Mouse (Mus musculus) embryonic facial prominence, embryonic 10.5 days (tissue): ENCODE results near the gene Cela1. TPM values are rescaled to one million over a fixed set of nuclear protein-coding genes. Genes with fewer than 3 reads are reported as not detected.
A peak's percentile ranks its signal among the peaks of the same experiment; 100 is the strongest.

Experiments
- DNase-seq: peaks from one replicate; pipeline ENCODE4 v3.0.0-alpha.2; 2017; ENCODE audit warnings: low spot score
- H3K27ac ChIP-seq: fragments of 300-500 bp; sonication (generic); replicated peaks from 2 replicates; pipeline ENCODE4 v1.5.1; 2016; ENCODE audit warnings: mild to moderate bottlenecking
- H3K27me3 ChIP-seq: fragments of 300-500 bp; sonication (generic); replicated peaks from 2 replicates; pipeline ENCODE4 v1.6.1; 2016; ENCODE audit warnings: low read depth, mild to moderate bottlenecking; ENCODE audit not compliant: poor library complexity, severe bottlenecking
- H3K36me3 ChIP-seq: fragments of 300-500 bp; sonication (generic); replicated peaks from 2 replicates; pipeline ENCODE4 v1.6.1; 2016; ENCODE audit warnings: mild to moderate bottlenecking, moderate library complexity
- H3K4me1 ChIP-seq: fragments of 300-500 bp; sonication (generic); 2 replicates; pipeline ENCODE4 v1.6.1; 2016
- H3K4me3 ChIP-seq: fragments of 300-500 bp; sonication (generic); 2 replicates; pipeline ENCODE4 v1.5.1; 2016; ENCODE audit warnings: mild to moderate bottlenecking, moderate library complexity
- H3K9me3 ChIP-seq: fragments of 300-500 bp; sonication (generic); 2 replicates; pipeline ENCODE4 v1.6.1; 2016; ENCODE audit warnings: mild to moderate bottlenecking
- WGBS: fragments of 180-500 bp; shearing (Covaris S2); methylation state at CpG from one replicate; pipeline ENCODE4 v1.1.7; 2016; 5-methylcytosine and 5-hydroxymethylcytosine counted together
- polyA plus RNA-seq: library from polyadenylated mRNA; unstranded; fragments of >200 nt; fragmentation: Nextera tagmentation; extraction: Ambion mirVana; gene quantifications from 2 replicates; pipeline ENCODE4 v1.2.1, GENCODE M21; 2016

The Cela1 gene
- polyA plus RNA-seq, 1 experiment from 2014 or later, result 1.7 TPM

DNA sequence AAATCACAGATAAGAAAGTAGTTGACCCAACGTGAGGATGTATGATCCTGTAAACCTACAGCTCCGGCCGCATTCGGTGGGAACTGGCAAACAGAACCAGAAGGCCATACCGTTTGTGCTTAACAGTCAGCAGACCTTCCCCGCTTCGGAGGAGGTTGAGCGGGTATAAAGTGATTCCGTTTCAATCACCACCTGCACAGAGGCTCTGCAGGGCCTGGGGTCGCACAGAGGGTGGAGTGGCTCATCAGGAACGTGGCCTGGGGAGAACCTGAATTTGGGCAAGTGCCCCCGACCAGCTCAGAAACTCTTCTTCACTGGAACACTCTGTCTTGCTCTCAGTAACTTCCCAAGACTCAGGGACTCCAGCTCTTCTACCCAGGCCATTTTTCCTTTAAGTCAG lies 20.9 kb downstream of the Cela1 start:
- Histone ChIP-seq H3K4me1 (peaks cover 15% of the 10 kb centered on the region), H3K27ac (no peak overlapping the region), H3K27me3 (peaks cover 12% of the 10 kb centered on the region; the same call in 1 of the 2 replicates), H3K4me3 (no peak overlapping the region; the same call in 1 of the 2 replicates), H3K36me3 (no peaks in the 10 kb centered on the region), H3K9me3 (no peaks in the 10 kb centered on the region)
- 36% methylated on average over 12 of the region's 12 CpGs for WGBS
- DNase-seq, result no peak

DNA sequence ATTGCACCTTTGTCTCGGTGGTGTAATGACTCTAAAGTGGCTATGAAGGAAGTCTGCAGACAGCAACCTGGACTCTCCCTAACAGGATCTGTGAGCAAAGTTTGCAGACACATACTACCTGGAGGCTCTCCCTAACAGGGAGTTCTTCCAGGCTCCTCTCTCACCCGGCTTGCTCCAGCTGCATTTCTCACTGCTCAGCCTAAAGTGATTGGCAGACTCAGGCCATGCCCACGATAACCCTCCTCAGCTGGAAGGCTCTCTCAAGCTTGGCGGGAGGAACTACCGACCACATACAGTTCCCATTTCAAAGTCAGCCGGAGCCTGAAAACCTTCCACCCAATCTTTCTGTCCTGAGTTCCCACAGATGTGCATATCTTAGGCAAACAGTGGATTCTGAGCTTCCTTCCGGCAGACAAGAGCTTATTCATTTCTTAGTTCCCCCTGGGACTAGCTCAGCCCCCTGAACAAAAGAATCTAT lies 21.5 kb downstream of the Cela1 start:
- no peak overlapping the region for H3K4me3 ChIP-seq
- peak; percentile 35 for DNase-seq

DNA sequence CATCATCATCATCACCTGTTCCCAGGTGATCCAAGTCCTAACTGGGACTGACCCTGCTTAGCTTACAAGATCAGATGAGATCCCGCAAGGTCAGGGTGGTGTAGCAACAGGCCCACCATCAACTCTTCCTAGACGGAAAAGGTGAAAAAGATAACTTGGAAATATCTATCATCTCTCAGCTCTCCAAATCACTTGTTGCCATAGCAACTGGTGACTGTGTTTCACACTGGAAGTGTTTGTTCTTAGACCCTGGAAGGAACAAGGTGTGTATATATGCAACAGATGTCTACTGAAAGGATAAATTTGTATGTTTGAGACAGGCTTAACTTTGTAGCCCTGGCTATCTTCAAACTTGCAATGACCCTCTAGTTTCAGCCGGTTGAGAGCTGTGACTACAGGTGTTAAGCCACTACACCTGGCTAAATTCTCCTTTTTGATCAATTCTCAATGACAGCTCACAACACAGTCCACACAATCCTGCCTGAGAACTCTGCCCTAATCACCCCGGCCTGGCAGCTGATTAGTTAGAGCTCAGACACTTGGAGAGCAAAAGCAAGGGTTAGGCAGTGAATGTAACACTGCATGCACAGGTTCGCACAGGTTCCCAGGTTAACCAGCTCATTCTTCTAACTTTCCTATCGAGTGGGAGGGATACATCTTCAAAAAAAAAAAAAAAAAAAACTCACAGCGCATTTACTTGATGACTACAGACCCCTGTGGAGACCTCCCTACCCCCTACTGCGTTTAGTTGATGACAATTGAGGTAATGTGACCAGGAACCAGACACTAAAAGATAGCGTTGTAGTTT lies 22.1 kb downstream of the Cela1 start:
- peaks cover 15% of the 10 kb centered on the region for H3K4me1 ChIP-seq
- 41% methylated on average over 9 of the region's 9 CpGs for WGBS

More for the DNA sequence above, 21.5 kb downstream of the Cela1 start:
- H3K9me3 ChIP-seq, result no peaks in the 10 kb centered on the region
- no peaks in the 10 kb centered on the region for H3K36me3 ChIP-seq
- H3K27me3 ChIP-seq, result peaks cover 12% of the 10 kb centered on the region; the same call in 1 of the 2 replicates
- peaks cover 15% of the 10 kb centered on the region for H3K4me1 ChIP-seq
- H3K27ac ChIP-seq, result no peak overlapping the region
- 11% methylated on average over 7 of the region's 7 CpGs for WGBS

DNA sequence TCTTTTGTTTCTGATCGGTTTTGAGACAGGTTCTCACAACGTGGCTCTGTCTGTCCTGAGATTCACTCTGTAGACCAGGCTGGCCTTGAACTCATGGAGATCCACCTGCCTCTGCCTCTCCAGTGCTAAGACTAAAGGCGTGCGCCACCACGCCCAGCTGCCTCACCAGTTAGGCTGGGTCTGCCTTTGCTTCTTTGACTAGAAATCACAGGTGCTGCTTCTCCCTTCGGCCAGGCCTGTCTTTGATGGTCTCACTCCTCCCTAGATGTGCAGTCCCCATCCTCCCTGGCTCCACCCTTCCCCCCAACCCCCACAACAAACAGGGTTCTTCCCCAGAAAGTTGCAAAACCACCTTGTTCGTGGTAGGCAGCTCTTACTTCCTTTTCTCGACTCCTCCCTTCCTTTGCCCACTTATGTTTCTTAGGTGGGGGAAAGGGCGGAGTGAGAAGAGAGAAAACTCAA lies 22.9 kb downstream of the Cela1 start:
- no peaks in the 10 kb centered on the region for H3K36me3 ChIP-seq
- peaks cover 12% of the 10 kb centered on the region; the same call in 1 of the 2 replicates for H3K27me3 ChIP-seq
- WGBS, result 81% methylated on average over 9 of the region's 9 CpGs
- H3K9me3 ChIP-seq, result no peaks in the 10 kb centered on the region
- H3K4me3 ChIP-seq, result no peak overlapping the region
- peaks cover 15% of the 10 kb centered on the region for H3K4me1 ChIP-seq
- H3K27ac ChIP-seq, result no peak overlapping the region
- DNase-seq, result no peak

More for the DNA sequence above, 22.1 kb downstream of the Cela1 start:
- Histone ChIP-seq H3K27ac (no peak overlapping the region), H3K36me3 (no peaks in the 10 kb centered on the region), H3K4me3 (no peak overlapping the region), H3K9me3 (no peaks in the 10 kb centered on the region), H3K27me3 (peaks cover 12% of the 10 kb centered on the region; the same call in 1 of the 2 replicates)
- no peak for DNase-seq

DNA sequence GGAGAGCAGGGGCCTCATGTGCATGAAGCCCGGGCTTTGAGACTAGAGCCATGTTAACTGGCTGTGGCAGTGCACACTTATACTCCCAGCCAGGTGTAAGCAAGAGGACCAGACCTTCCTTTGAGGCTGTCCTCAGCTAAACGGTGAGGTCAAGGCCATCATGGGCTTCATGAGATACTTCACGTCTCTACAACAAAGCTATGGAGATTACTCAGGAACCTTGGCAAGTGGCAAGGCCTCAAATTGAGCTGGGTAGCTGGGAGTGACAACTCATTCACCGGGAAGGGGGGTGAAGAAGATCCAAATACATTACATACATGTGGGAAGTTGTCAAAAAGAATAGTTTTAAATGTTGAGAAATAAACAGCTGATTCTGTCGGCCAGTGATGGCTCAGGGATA lies 26.9 kb downstream of the Cela1 start:
- H3K4me3 ChIP-seq, result no peak overlapping the region
- peaks cover 6% of the 10 kb centered on the region; the same call in 1 of the 2 replicates for H3K4me1 ChIP-seq
- no peak for DNase-seq
- H3K36me3 ChIP-seq, result no peaks in the 10 kb centered on the region
- no peak overlapping the region for H3K27ac ChIP-seq
- WGBS, result 91% methylated on average over 5 of the region's 5 CpGs
- H3K9me3 ChIP-seq, result no peaks in the 10 kb centered on the region
- no peaks in the 10 kb centered on the region for H3K27me3 ChIP-seq

DNA sequence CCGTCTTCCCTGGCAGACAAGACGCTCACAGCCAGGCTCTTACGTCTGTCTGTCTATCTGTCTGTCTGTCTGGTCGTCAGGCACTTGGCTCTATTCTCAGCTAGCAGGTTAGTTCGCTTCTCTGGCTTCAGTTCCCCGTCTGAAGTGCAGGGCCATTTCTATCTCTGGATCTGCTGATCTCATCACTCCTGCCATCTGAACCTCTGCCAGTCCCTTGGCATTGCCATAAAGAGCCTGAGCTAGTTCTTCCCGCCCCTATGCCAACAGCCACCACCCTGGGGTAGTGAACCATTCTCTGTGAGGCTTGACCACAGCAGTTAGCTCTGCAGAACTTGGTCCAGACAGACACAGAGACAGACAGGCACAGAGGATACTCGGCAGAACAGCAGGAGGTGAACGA lies 27.4 kb downstream of the Cela1 start:
- DNase-seq, result no peak
- H3K36me3 ChIP-seq, result no peaks in the 10 kb centered on the region
- 86% methylated on average over 9 of the region's 9 CpGs for WGBS
- no peaks in the 10 kb centered on the region for H3K9me3 ChIP-seq
- H3K27me3 ChIP-seq, result no peaks in the 10 kb centered on the region
- H3K4me3 ChIP-seq, result no peak overlapping the region
- 0 out of 2 replicates have a peak, but pooled peaks cover 6% of the 10 kb centered on the region for H3K4me1 ChIP-seq
- H3K27ac ChIP-seq, result no peak overlapping the region

DNA sequence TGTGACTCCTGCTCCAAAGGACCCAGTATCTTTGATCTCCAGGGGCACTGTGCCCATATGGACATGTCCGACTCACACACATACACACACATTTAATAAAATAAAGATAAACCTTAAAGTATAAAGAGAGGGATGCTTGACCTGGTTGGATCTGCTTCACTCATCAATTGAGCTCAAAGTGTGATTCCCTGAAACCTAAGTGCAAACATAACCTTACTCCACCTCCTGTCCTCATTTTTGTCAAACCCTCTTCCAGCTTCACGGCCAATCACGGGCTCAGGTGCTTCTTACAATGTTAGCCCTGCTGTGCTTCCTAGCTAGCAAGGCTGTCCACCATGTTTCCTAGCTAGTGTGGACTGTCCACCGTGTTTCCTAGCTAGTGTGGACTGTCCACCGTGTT lies 32.5 kb downstream of the Cela1 start:
- H3K36me3 ChIP-seq, result no peaks in the 10 kb centered on the region
- H3K27ac ChIP-seq, result no peak overlapping the region
- H3K4me1 ChIP-seq, result peaks cover 7% of the 10 kb centered on the region; the same call in 1 of the 2 replicates
- H3K9me3 ChIP-seq, result no peaks in the 10 kb centered on the region
- 90% methylated on average over 5 of the region's 5 CpGs for WGBS
- no peak overlapping the region for H3K4me3 ChIP-seq
- no peaks in the 10 kb centered on the region for H3K27me3 ChIP-seq
- no peak for DNase-seq

DNA sequence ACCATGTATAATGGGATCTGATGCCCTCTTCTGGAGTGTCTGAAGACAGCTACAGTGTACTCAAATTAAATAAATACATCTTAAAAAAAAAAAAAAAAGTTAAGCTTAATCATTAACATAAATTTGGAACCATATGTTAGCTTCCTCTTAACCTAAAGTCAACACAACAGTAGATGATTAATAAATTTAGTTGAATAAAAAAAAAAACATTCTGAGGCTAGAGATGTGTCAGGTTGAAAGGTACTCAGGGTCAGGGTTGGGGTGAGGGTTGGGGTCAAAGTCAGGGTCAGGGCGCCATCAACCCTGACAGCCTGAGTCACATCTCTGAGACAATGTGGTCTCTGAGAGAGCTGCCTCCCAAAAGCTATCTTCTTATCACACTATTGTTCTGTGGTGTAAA lies 33.5 kb downstream of the Cela1 start:
- WGBS, result 79% methylated on average over 1 of the region's 1 CpGs
- Histone ChIP-seq H3K4me3 (no peak overlapping the region), H3K4me1 (peaks cover 13% of the 10 kb centered on the region), H3K27me3 (no peaks in the 10 kb centered on the region), H3K27ac (no peak overlapping the region), H3K9me3 (no peaks in the 10 kb centered on the region), H3K36me3 (no peaks in the 10 kb centered on the region)
- DNase-seq, result no peak

DNA sequence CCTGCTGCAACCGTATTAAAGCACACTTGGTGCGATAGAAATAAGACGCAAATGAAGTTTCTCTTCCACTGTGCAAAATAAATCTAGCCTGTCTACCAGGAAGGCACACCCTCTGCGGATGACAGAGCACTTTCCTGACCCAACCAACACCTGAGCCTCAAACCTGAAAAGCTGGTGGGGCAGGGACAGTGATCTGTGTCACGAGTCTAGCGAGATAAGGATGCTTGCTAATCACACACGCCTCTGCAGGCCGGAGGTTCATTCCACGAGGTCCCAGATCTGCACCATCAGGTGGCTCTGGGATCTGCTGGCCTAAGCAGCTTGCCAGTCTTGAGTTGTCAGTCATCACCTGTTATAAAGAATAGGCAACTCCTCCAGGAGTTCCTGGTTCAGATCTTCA lies 36.1 kb downstream of the Cela1 start:
- no peaks in the 10 kb centered on the region for H3K27me3 ChIP-seq
- no peak overlapping the region for H3K27ac ChIP-seq
- WGBS, result 84% methylated on average over 9 of the region's 9 CpGs

DNA sequence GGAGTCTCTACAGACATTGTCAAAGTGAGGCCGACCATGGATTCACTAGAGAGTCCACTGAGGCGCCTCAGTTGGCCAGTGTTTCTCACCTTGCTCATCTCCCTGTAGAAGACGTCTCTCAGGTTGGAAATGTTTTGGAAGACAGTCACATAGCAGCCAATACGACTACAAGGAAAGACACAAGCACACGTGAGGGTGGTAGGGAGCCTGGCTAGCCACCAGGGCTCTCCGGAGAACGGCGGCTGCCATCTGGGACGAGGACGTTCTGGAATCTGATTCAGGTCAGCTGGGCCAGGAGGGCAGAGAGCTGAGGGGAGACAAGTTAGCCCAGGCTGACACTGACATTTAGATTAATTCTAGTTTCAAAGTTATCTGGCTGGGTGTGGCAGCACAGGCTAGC lies 37.6 kb downstream of the Cela1 start:
- no peak overlapping the region for H3K27ac ChIP-seq
- no peaks in the 10 kb centered on the region for H3K9me3 ChIP-seq
- no peak for DNase-seq
- 83% methylated on average over 10 of the region's 10 CpGs for WGBS
- no peaks in the 10 kb centered on the region for H3K27me3 ChIP-seq
- H3K4me3 ChIP-seq, result no peak overlapping the region
- peaks cover 19% of the 10 kb centered on the region for H3K4me1 ChIP-seq
- no peaks in the 10 kb centered on the region for H3K36me3 ChIP-seq

More for the DNA sequence above, 36.1 kb downstream of the Cela1 start:
- Histone ChIP-seq H3K4me3 (no peak overlapping the region), H3K9me3 (no peaks in the 10 kb centered on the region), H3K36me3 (no peaks in the 10 kb centered on the region), H3K4me1 (peaks cover 14% of the 10 kb centered on the region)
- DNase-seq, result no peak

DNA sequence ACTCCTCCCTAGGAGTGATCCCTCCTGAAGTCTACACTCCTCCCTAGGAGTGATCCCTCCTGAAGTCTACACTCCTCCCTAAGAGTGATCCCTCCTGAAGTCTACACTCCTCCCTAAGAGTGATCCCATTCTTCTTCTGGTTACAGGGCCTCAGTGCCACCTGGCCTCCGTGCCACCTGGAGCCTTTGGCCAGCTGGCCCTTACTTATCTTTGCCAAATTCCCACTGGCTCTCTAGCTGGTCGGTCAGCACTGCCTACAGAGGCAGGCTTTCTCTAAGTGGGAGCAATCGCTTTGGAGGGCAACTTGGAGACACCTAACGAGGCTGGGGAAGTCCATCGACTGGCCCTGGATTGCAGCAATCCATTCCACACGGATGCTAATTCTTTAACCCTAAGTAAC lies 41.6 kb downstream of the Cela1 start:
- WGBS, result 78% methylated on average over 6 of the region's 6 CpGs
- Histone ChIP-seq H3K27me3 (0 out of 2 replicates have a peak, but pooled peaks cover 5% of the 10 kb centered on the region), H3K27ac (no peak overlapping the region), H3K4me1 (peaks cover 21% of the 10 kb centered on the region), H3K4me3 (no peak overlapping the region), H3K9me3 (no peaks in the 10 kb centered on the region), H3K36me3 (no peaks in the 10 kb centered on the region)
- DNase-seq, result no peak

DNA sequence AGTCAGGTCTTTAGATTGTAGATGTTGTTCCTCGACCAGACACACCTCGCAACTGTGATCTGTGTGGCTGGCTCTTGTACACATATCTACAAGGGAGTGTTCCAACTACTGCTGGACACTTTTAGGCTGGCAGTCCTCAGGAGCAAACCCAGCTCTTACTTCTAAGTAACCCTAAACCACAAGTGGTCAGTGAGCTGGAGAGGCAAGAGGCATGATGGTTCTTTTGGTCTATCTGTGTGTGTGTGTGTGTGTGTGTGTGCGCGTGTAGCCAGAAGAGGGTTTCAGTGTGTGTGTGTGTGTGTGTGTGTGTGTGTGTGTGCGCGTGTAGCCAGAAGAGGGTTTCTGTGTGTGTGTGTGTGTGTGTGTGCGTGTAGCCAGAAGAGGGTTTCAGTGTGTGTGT lies 45.3 kb downstream of the Cela1 start:
- Histone ChIP-seq H3K27me3 (peaks cover 34% of the 10 kb centered on the region), H3K27ac (no peak overlapping the region), H3K9me3 (no peaks in the 10 kb centered on the region), H3K4me3 (no peak overlapping the region), H3K4me1 (peaks cover 28% of the 10 kb centered on the region), H3K36me3 (no peaks in the 10 kb centered on the region)
- 94% methylated on average over 7 of the region's 7 CpGs for WGBS
- DNase-seq, result no peak

DNA sequence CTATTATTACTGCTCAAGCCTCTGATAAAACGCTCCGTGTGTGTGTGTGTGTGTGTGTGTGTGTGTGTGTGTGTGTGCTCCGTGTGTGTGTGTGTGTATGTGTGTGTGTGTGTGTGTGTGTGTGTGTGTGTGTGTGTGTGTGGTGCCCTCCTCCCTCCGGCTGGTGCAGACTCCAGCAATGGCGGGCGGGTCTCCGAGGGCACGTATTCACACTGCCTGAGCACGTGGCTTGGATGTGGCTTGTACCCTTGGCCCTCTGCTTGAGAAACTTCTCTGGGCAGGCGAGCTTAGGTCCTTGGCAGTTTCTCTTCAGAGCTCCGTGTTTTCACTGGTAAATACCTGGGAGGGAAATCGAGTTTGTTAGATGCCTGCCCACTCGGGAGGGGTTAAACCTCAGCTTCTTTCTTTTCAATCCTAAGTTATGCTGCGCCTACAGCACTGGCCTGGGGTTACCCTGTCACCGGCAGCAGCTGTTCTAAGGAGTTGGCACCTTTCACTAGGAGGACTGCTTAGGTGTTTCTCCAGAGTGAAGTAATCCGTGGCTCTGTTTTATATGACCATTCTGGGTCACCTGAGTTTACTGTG lies 46.4 kb downstream of the Cela1 start:
- WGBS, result 80% methylated on average over 16 of the region's 16 CpGs
- Histone ChIP-seq H3K36me3 (no peaks in the 10 kb centered on the region), H3K9me3 (no peaks in the 10 kb centered on the region), H3K27me3 (peaks cover 45% of the 10 kb centered on the region), H3K4me3 (no peak overlapping the region), H3K27ac (no peak overlapping the region), H3K4me1 (peaks cover 38% of the 10 kb centered on the region)
- DNase-seq, result no peak
